Mouse (Mus musculus) adrenal gland, adult 8-10 months (tissue): ENCODE results near the gene Noct. TPM values are rescaled to one million over a fixed set of nuclear protein-coding genes. Genes with fewer than 3 reads are reported as not detected.
"Not testable (repeated sequence)": the region's sequence is repeated elsewhere in the genome, so short reads cannot be mapped to it uniquely, and the experiment has no call there.

ENCODE experiments used
- DNase-seq: peaks from one replicate; pipeline ENCODE4 v3.0.0; 2022
- total RNA-seq, 4 experiments: library from RNA; stranded (reverse); gene quantifications; 2 replicates each; pipeline ENCODE4 v1.2.4; 2022

Noct gene
- 10 to 100 TPM; 12.8 to 16.4 (median 14.1) TPM for total RNA-seq

- peak; percentile 81 for DNase-seq
Measured at GRCm38 (mm10) chr3:51224363-51225225, at the start of gene Noct. TSS of gene Noct (plus strand) at chr3:51224447.

GRCm38 (mm10) chr3:51178158-51178557, 46.1 kb upstream of the Noct start:
- DNase-seq, result no peak

DNA sequence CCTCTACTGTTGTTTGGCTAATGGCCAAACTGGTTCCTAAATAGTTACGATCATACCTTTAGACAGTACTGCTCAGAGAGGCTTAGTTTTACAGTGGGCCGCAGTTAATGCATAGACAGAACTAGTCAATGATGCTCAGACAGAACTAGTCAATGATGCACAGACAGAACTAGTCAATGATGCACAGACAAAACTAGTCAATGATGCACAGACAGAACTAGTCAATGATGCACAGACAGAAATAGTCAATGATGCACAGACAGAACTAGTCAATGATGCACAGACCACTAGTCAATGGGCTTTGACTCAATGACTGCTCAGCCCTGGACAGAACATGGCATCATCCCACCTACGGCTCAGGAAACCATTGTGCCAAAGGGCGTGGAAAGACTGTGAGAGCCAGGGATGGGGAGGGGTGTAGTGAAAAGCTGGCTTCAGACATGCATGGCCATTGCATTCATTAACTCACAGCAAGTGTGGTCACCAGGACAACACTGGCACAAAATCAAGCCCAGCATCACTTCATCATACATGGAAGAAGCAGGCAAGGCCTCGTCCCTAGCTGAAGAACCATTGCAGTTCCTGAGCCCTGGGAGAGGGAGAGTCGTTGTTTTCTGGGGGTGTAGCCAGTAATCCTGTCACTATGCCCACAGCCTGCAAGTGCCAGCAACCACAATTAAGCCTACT, 44.6 kb upstream of the Noct start:
- DNase-seq, result no peak

DNA sequence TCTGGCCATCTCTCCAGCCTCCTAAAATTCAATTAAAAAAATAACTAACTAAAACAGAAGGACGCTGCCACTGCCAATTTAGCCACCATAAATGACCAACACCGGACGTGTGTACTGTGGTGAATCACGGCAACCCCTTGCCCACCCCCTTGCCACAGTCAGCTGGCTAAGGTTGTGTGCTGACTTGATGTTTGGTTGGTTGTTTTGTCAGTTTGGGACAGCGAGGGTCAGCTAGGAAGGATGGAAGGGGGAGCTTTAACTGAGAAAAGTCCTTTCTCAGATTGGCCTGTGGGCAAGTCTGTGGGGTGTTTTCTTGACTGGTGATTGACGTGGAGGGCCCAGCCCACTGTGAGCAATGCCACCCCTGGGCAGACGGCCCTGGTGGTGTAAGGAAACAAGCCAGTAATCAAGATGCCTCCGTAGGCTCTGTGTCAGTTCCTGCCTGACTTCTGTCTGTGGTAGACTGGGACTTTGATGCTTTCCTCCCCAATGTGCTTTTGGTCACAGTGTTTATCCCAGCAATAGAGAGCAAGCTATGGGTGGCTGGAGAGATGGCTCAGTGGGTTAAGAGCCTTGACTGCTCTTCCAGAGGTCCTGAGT, 43.8 kb upstream of the Noct start:
- no peak for DNase-seq

DNA sequence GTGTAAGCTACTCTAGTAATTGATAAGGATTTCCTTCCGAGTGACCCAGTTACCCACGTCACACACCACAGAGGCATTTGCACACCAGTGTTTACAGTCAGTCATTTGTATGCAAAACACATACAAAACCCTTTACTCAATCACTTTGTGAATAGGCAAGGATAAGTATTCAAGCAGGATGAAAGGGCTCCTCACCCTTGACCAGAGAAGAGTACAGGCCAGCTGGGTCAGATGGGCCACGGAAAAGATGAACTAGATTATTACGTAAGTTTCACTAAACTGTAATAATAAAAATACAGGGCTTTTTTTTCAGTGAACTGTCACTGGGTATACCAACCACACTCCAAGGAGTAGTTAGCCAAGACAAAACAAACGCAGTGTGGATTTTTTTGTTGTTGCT, 41.8 kb upstream of the Noct start:
- no peak for DNase-seq

DNA sequence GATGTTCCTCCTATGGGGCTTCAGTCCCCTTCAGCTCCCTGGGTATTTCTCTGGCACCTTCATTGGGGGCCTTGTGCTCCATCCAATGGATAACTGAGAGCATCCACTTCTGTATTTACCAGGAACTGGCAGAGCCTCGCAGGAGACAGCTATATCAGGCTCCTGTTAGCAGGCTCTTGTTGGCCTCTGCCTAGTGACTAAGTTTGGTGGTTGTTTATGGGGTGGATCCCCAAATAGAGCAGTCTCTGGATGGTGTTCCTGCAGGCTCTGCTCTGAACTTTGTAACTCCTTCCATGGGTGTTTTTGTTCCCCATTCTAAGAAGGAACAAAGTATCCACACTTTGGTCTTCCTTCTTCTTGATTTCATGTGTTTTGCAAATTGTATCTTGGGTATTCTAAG, 40.7 kb upstream of the Noct start:
- not testable (repeated sequence) for DNase-seq

GRCm38 (mm10) chr3:51183967-51184366, 40.3 kb upstream of the Noct start:
- DNase-seq, result not testable (repeated sequence)

GRCm38 (mm10) chr3:51184715-51185114, 39.5 kb upstream of the Noct start:
- DNase-seq, result no peak

DNA sequence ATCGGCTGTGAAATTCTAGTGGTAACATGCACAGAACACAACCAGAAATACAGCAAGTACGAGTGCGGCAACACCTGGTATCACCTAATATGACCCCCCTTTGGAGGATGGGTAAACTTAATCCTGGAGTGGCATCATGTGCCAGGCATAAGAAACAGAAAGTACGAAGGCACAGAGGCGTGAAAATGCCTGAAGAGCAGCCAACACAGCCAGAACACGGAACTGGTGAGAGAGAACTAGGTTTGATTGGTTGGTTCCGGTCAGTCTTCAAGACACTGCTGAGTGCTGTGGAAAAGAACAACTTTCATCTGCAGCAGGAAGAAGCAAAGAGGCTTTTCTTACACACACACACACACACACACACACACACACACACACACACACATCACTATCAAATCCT, 38.8 kb upstream of the Noct start:
- DNase-seq, result no peak

- peak; percentile 32 for DNase-seq
Measured at GRCm38 (mm10) chr3:51194075-51194474, 30.2 kb upstream of the Noct start.

DNA sequence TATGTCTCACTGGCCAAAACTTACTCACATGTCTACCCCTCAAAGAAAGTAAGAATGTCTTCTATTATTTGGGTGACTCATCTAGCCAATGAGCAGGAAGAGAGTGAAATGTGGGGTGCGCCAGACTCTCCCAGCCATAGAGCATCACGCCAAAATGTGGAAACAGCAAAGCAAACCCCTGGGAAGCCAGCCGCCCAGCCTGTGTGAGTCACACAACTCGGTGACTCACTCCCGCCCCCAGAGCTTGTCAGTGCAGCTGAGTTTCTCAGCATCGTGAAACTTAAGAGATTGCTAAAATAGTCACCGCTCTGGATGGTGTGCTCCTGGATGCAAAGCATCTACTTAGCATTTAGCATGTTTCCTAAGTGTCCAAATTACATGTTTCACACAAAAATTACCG, 28.9 kb upstream of the Noct start:
- peak; percentile 66 for DNase-seq

DNA sequence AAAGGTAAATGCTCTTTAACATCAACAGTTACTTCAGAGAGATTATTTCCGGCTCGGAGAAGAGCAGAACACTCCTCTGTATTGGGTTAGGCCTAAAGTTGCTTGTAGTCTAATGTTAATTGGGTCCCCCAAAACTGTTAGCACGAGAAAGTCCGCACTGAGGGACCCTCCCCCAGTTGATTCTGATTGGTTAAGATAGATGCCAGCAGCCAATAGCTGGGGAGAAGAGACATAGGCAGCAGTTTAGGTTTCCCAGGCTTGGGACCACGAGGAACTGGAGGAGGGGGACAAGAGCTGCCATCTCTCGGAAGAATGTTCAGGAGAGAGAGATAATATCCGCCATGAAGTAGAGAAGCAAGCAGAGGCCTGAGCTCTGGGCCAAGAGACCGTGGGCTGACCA, 28.5 kb upstream of the Noct start:
- no peak for DNase-seq

DNA sequence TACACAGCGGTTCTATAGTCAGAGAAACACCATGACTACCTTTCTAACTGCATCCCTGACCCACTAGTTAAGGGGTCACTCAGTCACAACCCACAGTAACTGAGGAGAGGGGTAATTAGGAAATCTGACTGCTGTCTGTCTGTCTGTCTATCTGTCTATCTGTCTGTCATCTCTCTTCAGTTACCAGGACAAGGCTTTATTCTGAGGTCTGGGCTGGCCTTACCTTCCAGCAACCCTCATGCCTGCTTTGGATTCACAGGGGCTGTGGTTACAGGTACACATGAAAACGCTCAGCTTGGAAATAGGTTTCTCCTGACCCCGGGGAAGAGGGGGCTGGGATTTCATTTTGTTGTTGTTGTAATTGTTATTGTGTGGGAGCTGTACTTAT, 27.5 kb upstream of the Noct start:
- no peak for DNase-seq

DNA sequence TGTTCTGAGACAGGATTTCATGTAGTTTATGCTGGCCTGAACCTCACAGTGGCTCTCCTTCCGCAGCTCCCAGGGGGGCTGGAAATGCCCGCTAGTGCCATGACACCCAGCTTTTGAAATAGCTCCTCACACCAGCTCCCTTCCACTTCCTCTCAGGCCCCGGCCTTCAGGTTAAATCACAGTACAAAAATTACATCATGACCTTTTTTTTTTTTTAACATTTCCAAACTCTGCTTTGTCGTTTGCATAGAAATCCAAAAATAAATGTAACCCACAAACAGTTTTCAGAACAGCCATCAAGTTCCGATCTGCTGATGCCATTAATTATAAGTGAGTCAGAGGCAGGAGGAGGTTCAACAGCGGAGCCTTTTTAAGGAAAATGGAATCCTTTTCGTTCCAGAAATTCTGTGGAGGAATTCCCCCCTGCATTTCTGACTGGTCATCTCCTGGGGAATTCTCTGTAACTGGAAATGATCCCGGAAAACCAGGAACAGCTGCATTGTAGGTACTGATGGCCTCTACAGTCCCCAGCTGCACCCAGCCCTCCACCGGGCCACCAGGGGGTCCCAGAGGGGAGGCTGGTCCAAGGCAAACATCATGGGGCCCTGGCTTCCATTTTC, 27.0 kb upstream of the Noct start:
- peak; percentile 62 for DNase-seq

DNA sequence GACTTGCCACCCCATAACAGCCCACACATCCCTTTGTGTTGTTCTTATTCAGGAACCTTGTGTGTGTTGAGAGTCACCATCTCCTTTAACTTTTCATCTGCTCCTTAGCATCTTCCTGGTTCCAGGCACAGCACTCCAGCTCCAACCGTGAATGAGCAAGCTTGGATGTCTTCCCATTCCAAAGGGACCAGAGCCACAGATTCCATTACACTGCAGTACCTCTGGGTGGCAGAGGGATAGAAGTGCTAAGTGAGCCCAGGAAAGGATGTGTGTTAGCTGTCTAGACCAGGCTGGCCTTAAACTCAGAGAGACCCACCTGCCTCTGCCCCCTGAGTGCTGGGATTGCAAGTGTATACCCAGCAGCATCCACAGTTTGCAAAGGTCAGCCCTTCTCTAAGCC, 26.0 kb upstream of the Noct start:
- DNase-seq, result no peak

DNA sequence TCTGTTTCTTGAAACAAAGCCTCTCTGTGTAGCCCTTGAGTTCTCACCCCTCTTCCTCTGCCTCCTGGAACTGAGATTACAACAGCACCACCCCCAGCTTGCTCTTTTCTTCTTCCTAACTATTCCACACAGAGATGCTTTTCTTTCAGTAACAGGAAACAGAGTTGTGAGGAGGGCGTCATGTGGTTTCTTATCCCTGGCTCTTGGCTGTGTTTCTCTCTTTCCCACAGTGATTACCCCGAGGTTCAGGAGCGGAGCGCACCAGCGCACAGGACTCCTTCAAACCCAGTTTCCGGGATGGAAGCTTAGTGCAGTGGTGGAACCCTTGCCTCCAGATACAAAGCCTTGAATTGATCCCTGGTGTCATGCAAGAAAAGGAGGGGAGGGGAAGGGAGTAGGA, 25.1 kb upstream of the Noct start:
- DNase-seq, result no peak

GRCm38 (mm10) chr3:51200311-51200710, 23.9 kb upstream of the Noct start:
- no peak for DNase-seq

DNA sequence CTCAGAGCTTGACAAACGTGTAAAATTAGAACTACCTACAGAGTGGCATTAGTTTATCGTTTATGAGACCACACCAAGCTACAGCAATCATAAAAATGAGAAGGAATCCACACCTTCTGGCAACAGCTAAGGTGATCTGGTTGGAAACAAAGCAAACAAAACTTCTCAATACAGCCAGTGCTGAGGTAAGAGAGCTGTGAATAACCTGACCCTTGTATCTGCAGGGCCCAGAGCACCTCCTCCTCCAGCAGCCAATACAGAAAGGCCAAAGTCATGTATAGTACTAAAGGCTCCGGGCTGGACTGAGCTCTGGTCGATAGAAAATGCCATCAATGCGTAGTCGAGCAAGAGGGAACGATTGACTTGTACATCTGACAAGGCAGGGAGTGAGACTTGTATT, 23.4 kb upstream of the Noct start:
- no peak for DNase-seq

- DNase-seq, result peak; percentile 51
Measured at GRCm38 (mm10) chr3:51201986-51202385, 22.3 kb upstream of the Noct start.

- peak; percentile 75 for DNase-seq
Measured at GRCm38 (mm10) chr3:51202491-51202987, 21.7 kb upstream of the Noct start.

GRCm38 (mm10) chr3:51203906-51204305, 20.3 kb upstream of the Noct start:
- DNase-seq, result no peak

DNA sequence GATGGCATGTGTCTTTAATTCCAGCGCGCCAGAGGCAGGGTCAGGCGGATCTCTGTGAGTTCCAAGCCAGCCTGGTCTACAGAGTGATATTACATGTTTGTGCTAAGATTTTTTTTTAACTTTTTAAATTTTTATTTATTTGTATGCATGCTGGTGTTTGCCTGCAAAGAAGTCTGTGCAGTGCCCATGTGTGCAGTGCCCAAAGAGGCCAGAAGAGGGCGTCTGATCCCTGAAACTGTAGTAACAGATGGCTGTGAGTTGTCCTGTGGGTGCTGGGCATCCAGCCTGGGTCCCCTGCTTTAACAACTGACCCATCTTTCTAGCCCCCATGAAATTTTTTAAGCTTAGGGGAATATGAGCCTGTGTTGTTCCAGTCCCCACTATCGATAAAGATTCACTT, 19.8 kb upstream of the Noct start:
- DNase-seq, result no peak

DNA sequence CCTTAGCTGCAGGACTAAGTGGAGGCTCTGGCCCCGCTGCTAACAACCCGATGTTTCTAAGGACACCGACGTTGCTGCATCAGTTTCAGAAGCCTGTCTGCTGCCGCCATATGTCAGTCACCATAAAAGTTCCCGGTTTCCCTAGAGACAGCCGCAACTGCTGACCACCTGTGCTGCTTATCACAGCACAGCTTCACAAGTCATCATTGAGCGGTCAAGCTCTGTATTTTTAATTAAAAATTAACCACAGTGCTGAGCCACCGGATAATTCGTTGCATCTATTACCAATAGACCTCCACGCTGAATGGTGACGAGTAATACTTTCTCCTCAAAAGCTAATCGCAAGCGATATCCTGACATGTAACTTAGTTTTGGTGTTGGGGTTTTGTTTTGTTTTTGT, 19.4 kb upstream of the Noct start:
- DNase-seq, result no peak
